Mouse (Mus musculus): Measurements from ENCODE around the gene Pafah1b2.

Pafah1b2 gene

GRCm38 (mm10) chr9:46026058-46026849, 13.8 kb upstream of the Pafah1b2 start:
- DNase-seq, result no peak

- DNase-seq, result no peak
Measured at GRCm38 (mm10) chr9:46023591-46023990, 11.1 kb upstream of the Pafah1b2 start.

GRCm38 (mm10) chr9:46019975-46020374, 7.5 kb upstream of the Pafah1b2 start:
- no peak for DNase-seq

- no peak for DNase-seq
Measured at GRCm38 (mm10) chr9:46018316-46018715, 5.8 kb upstream of the Pafah1b2 start.

- DNase-seq, result no peak
Measured at GRCm38 (mm10) chr9:46016417-46016816, 3.9 kb upstream of the Pafah1b2 start.

GRCm38 (mm10) chr9:46015831-46016230, 3.3 kb upstream of the Pafah1b2 start:
- DNase-seq, result peak; percentile 69

- DNase-seq, result peak; percentile 70
Measured at GRCm38 (mm10) chr9:46015081-46015551, 2.6 kb upstream of the Pafah1b2 start.

GRCm38 (mm10) chr9:46014251-46014681, 1.8 kb upstream of the Pafah1b2 start:
- DNase-seq, result peak; percentile 52

GRCm38 (mm10) chr9:46013616-46014015, 1.1 kb upstream of the Pafah1b2 start:
- no peak for DNase-seq

- peak; percentile 58 for DNase-seq
Measured at GRCm38 (mm10) chr9:46013009-46013586, 608 bp upstream of the Pafah1b2 start.

- no peak for DNase-seq
Measured at GRCm38 (mm10) chr9:46011094-46011970, 1.2 kb downstream of the Pafah1b2 start.

GRCm38 (mm10) chr9:46009669-46009983, 2.9 kb downstream of the Pafah1b2 start:
- no peak for DNase-seq

GRCm38 (mm10) chr9:46008931-46009668, 3.4 kb downstream of the Pafah1b2 start:
- DNase-seq, result no peak

GRCm38 (mm10) chr9:46006224-46006623, 6.3 kb downstream of the Pafah1b2 start:
- DNase-seq, result no peak

- DNase-seq, result no peak
Measured at GRCm38 (mm10) chr9:46004529-46004928, 8.0 kb downstream of the Pafah1b2 start.

GRCm38 (mm10) chr9:46003729-46004128, 8.8 kb downstream of the Pafah1b2 start:
- DNase-seq, result peak; percentile 83

GRCm38 (mm10) chr9:45999009-45999408, 13.5 kb downstream of the Pafah1b2 start:
- no peak for DNase-seq

- peak; percentile 68 for DNase-seq
Measured at GRCm38 (mm10) chr9:45985229-45985567, 27.3 kb downstream of the Pafah1b2 start.

- peak; percentile 85 for DNase-seq
Measured at GRCm38 (mm10) chr9:45984409-45985228, 27.9 kb downstream of the Pafah1b2 start.

GRCm38 (mm10) chr9:45983676-45984408, 28.6 kb downstream of the Pafah1b2 start:
- peak; percentile 26 for DNase-seq

- DNase-seq, result no peak
Measured at GRCm38 (mm10) chr9:45981331-45981730, 31.2 kb downstream of the Pafah1b2 start.
